Mouse (Mus musculus) liver, embryonic 12.5 days (tissue): ENCODE data around the gene Hnrnpab. TPM values are rescaled to one million over a fixed set of nuclear protein-coding genes. Genes with fewer than 3 reads are reported as not detected.
A peak's percentile ranks its signal among the peaks of the same experiment; 100 is the strongest.
"Not testable (repeated sequence)": the region's sequence is repeated elsewhere in the genome, so short reads cannot be mapped to it uniquely, and the experiment has no call there.

Experiments
- ATAC-seq: fragments of 200-750 bp; cut with Nextera tagmentation; 2 replicates; pipeline ENCODE4 v1.8.0; 2017; ENCODE audit warnings: moderate number of reproducible peaks, mild to moderate bottlenecking, moderate library complexity
- H3K27ac ChIP-seq: fragments of 300-500 bp; sonication (generic); 2 replicates; pipeline ENCODE4 v1.5.1; 2016; ENCODE audit warnings: mild to moderate bottlenecking
- H3K27me3 ChIP-seq: fragments of 300-500 bp; sonication (generic); replicated peaks from 2 replicates; pipeline ENCODE4 v1.6.1; 2016; ENCODE audit warnings: mild to moderate bottlenecking, moderate library complexity
- H3K36me3 ChIP-seq: fragments of 300-500 bp; sonication (generic); 2 replicates; pipeline ENCODE4 v1.6.1; 2016; ENCODE audit warnings: mild to moderate bottlenecking, moderate library complexity
- H3K4me1 ChIP-seq: fragments of 300-500 bp; sonication (generic); 2 replicates; pipeline ENCODE4 v1.6.1; 2016
- H3K4me2 ChIP-seq: fragments of 300-500 bp; sonication (generic); 2 replicates; pipeline ENCODE4 v1.6.1; 2016; ENCODE audit warnings: mild to moderate bottlenecking, moderate library complexity
- H3K4me3 ChIP-seq: fragments of 300-500 bp; sonication (generic); 2 replicates; pipeline ENCODE4 v1.5.1; 2016; ENCODE audit warnings: mild to moderate bottlenecking, moderate library complexity
- H3K9ac ChIP-seq: fragments of 300-500 bp; sonication (generic); 2 replicates; pipeline ENCODE4 v1.6.1; 2016; ENCODE audit warnings: mild to moderate bottlenecking, moderate library complexity
- H3K9me3 ChIP-seq: fragments of 300-500 bp; sonication (generic); replicated peaks from 2 replicates; pipeline ENCODE4 v1.6.1; 2016; ENCODE audit warnings: mild to moderate bottlenecking, moderate library complexity
- WGBS: fragments of 180-500 bp; shearing (Covaris S2); methylation state at CpG from one replicate; pipeline ENCODE4 v1.1.7; 2016; ENCODE audit not compliant: insufficient replicate concordance; 5-methylcytosine and 5-hydroxymethylcytosine counted together
- polyA plus RNA-seq: library from polyadenylated mRNA; unstranded; fragments of >200 nt; fragmentation: Nextera tagmentation; extraction: Ambion mirVana; gene quantifications from 2 replicates; pipeline ENCODE4 v1.2.1, GENCODE M21; 2016

Hnrnpab gene
- polyA plus RNA-seq, 1 experiment from 2014 or later, result 503 TPM

GRCm38 (mm10) chr11:51617693-51618092 lies 11.0 kb upstream of the Hnrnpab start:
- 1% methylated on average over 4 of the region's 4 CpGs for WGBS
- peaks cover 60% of the 10 kb centered on the region for H3K4me1 ChIP-seq
- H3K36me3 ChIP-seq, result peaks cover 16% of the 10 kb centered on the region
- no peak overlapping the region for H3K4me3 ChIP-seq
- H3K27me3 ChIP-seq, result no peaks in the 10 kb centered on the region
- no peak for ATAC-seq
- no peaks in the 10 kb centered on the region for H3K9me3 ChIP-seq
- H3K27ac ChIP-seq, result no peak overlapping the region
- H3K9ac ChIP-seq, result no peak overlapping the region
- no peak overlapping the region for H3K4me2 ChIP-seq

- peak overlapping the region; percentile 77 for H3K9ac ChIP-seq
- H3K4me1 ChIP-seq, result peaks cover 54% of the 10 kb centered on the region
Measured at GRCm38 (mm10) chr11:51616113-51616512, 9.5 kb upstream of the Hnrnpab start.

GRCm38 (mm10) chr11:51615601-51616000 lies 9.0 kb upstream of the Hnrnpab start:
- peaks cover 49% of the 10 kb centered on the region for H3K4me1 ChIP-seq
- 2% methylated on average over 14 of the region's 14 CpGs for WGBS
- H3K36me3 ChIP-seq, result no peaks in the 10 kb centered on the region
- peak; percentile 88 for ATAC-seq
- H3K9ac ChIP-seq, result peak overlapping the region; percentile 77
- H3K9me3 ChIP-seq, result no peaks in the 10 kb centered on the region
- H3K4me2 ChIP-seq, result peak overlapping the region; percentile 80
- peak overlapping the region; percentile 57 for H3K4me3 ChIP-seq
- peak overlapping the region; percentile 91 for H3K27ac ChIP-seq
- no peaks in the 10 kb centered on the region for H3K27me3 ChIP-seq

More at GRCm38 (mm10) chr11:51616113-51616512, 9.5 kb upstream of the Hnrnpab start:
- H3K27me3 ChIP-seq, H3K36me3 ChIP-seq, H3K9me3 ChIP-seq, ATAC-seq: not testable (repeated sequence)
- WGBS, result 81% methylated on average over 7 of the region's 7 CpGs
- Histone ChIP-seq H3K4me3 (peak overlapping the region; percentile 57), H3K4me2 (peak overlapping the region; percentile 80), H3K27ac (peak overlapping the region; percentile 91)

- Histone ChIP-seq H3K27me3 (no peaks in the 10 kb centered on the region), H3K9ac (peak overlapping the region; percentile 77), H3K9me3 (no peaks in the 10 kb centered on the region), H3K4me1 (peaks cover 49% of the 10 kb centered on the region), H3K27ac (peak overlapping the region; percentile 91), H3K36me3 (no peaks in the 10 kb centered on the region), H3K4me3 (peak overlapping the region; percentile 57), H3K4me2 (peak overlapping the region; percentile 80)
- no peak for ATAC-seq
- WGBS, result 30% methylated on average over 7 of the region's 7 CpGs
Measured at GRCm38 (mm10) chr11:51615129-51615528, 8.5 kb upstream of the Hnrnpab start.

- H3K4me1 ChIP-seq, result peaks cover 58% of the 10 kb centered on the region
- H3K27ac ChIP-seq, result no peak overlapping the region
- H3K36me3 ChIP-seq, result no peaks in the 10 kb centered on the region
- H3K9me3 ChIP-seq, result no peaks in the 10 kb centered on the region
- no peak overlapping the region for H3K4me3 ChIP-seq
- 83% methylated on average over 8 of the region's 8 CpGs for WGBS
- H3K27me3 ChIP-seq, result no peaks in the 10 kb centered on the region
- no peak for ATAC-seq
- H3K9ac ChIP-seq, result no peak overlapping the region
- H3K4me2 ChIP-seq, result no peak overlapping the region
Measured at GRCm38 (mm10) chr11:51614256-51614655, 7.6 kb upstream of the Hnrnpab start.

- WGBS, result 48% methylated on average over 5 of the region's 5 CpGs
- H3K9me3 ChIP-seq, H3K27me3 ChIP-seq, ATAC-seq, H3K36me3 ChIP-seq, H3K9ac ChIP-seq, H3K4me3 ChIP-seq: not testable (repeated sequence)
- peak overlapping the region; percentile 96 for H3K27ac ChIP-seq
- H3K4me1 ChIP-seq, result peaks cover 59% of the 10 kb centered on the region
- H3K4me2 ChIP-seq, result peak overlapping the region; percentile 56
Measured at GRCm38 (mm10) chr11:51609940-51610339, 3.3 kb upstream of the Hnrnpab start.

GRCm38 (mm10) chr11:51609266-51609909 lies 2.7 kb upstream of the Hnrnpab start:
- H3K27ac ChIP-seq, result peak overlapping the region; percentile 96
- 11% methylated on average over 3 of the region's 3 CpGs for WGBS
- H3K4me2 ChIP-seq, result peak overlapping the region; percentile 56
- H3K4me1 ChIP-seq, result peaks cover 59% of the 10 kb centered on the region
- ATAC-seq, result peak; percentile 60
- no peaks in the 10 kb centered on the region for H3K9me3 ChIP-seq
- H3K9ac ChIP-seq, result peak overlapping the region; percentile 43
- peaks cover 13% of the 10 kb centered on the region for H3K36me3 ChIP-seq
- no peaks in the 10 kb centered on the region for H3K27me3 ChIP-seq
- H3K4me3 ChIP-seq, result peak overlapping the region; percentile 12

GRCm38 (mm10) chr11:51607096-51607738 lies 570 bp upstream of the Hnrnpab start:
- Histone ChIP-seq H3K9me3 (no peaks in the 10 kb centered on the region), H3K9ac (peak overlapping the region; percentile 81), H3K27me3 (no peaks in the 10 kb centered on the region), H3K4me3 (peak overlapping the region; percentile 99), H3K4me1 (peaks cover 79% of the 10 kb centered on the region), H3K4me2 (peak overlapping the region; percentile 93), H3K36me3 (peaks cover 35% of the 10 kb centered on the region), H3K27ac (peak overlapping the region; percentile 96)
- peak; percentile 63 for ATAC-seq
- 7% methylated on average over 15 of the region's 15 CpGs for WGBS

- WGBS, result under 1% methylated on average over 71 of the region's 81 CpGs
- ATAC-seq, result peak; percentile 73
- peak overlapping the region; percentile 93 for H3K4me2 ChIP-seq
- peaks cover 78% of the 10 kb centered on the region for H3K4me1 ChIP-seq
- peaks cover 49% of the 10 kb centered on the region for H3K36me3 ChIP-seq
- H3K4me3 ChIP-seq, result peak overlapping the region; percentile 99
- peak overlapping the region; percentile 96 for H3K27ac ChIP-seq
- H3K9me3 ChIP-seq, result no peaks in the 10 kb centered on the region
- H3K27me3 ChIP-seq, result no peaks in the 10 kb centered on the region
- peak overlapping the region; percentile 99 for H3K9ac ChIP-seq
Measured at GRCm38 (mm10) chr11:51605602-51606446, 823 bp downstream of the Hnrnpab start.

GRCm38 (mm10) chr11:51602253-51602652 lies 4.4 kb downstream of the Hnrnpab start:
- Histone ChIP-seq H3K27me3 (no peaks in the 10 kb centered on the region), H3K9ac (peak overlapping the region; percentile 22; the same call in 1 of the 2 replicates), H3K4me3 (no peak overlapping the region; the same call in 1 of the 2 replicates), H3K36me3 (peaks cover 85% of the 10 kb centered on the region), H3K9me3 (no peaks in the 10 kb centered on the region), H3K4me1 (peaks cover 49% of the 10 kb centered on the region), H3K4me2 (peak overlapping the region; percentile 16), H3K27ac (0 out of 2 replicates have a peak overlapping the region, but pooled peaks have one; percentile 10)
- no peak for ATAC-seq
- WGBS, result 76% methylated on average over 3 of the region's 3 CpGs

- ATAC-seq, result no peak
- Histone ChIP-seq H3K9me3 (no peaks in the 10 kb centered on the region), H3K27ac (0 out of 2 replicates have a peak overlapping the region, but pooled peaks have one; percentile 12), H3K4me3 (no peak overlapping the region), H3K27me3 (no peaks in the 10 kb centered on the region), H3K4me2 (no peak overlapping the region), H3K36me3 (peaks cover 100% of the 10 kb centered on the region), H3K9ac (no peak overlapping the region), H3K4me1 (peaks cover 20% of the 10 kb centered on the region)
- WGBS, result 60% methylated on average over 2 of the region's 2 CpGs
Measured at GRCm38 (mm10) chr11:51597553-51597952, 9.1 kb downstream of the Hnrnpab start.
